Mouse (Mus musculus): ENCODE results near the gene U2surp. TPM values are rescaled to one million over a fixed set of nuclear protein-coding genes. Genes with fewer than 3 reads are reported as not detected.
"Not testable (repeated sequence)": the region's sequence is repeated elsewhere in the genome, so short reads cannot be mapped to it uniquely, and the experiment has no call there.

U2surp gene
- polyA plus RNA-seq, 1 experiment from 2014 or later, result 163 TPM

GRCm38 (mm10) chr9:95521566-95521965, 9.8 kb upstream of the U2surp start:
- Histone ChIP-seq H3K36me3 (ENCODE audit: control insufficient read depth, insufficient read depth, low read length) (no peaks in the 10 kb centered on the region), H3K9me3 (ENCODE audit: control insufficient read depth, low read length) (no peaks in the 10 kb centered on the region), H3K4me1 (ENCODE audit: control insufficient read depth, insufficient read depth, low read length) (no peaks in the 10 kb centered on the region), H3K9ac (ENCODE audit: low read depth, low read length) (no peak overlapping the region), H3K4me2 (replicated peaks; ENCODE audit: low read depth, low read length) (no peak overlapping the region), H3K27ac (ENCODE audit: low read depth, low read length) (no peak overlapping the region), H3K27me3 (ENCODE audit: control insufficient read depth, insufficient read depth, low read length) (no peaks in the 10 kb centered on the region), H3K4me3 (ENCODE audit: low read length) (no peak overlapping the region)
- ATAC-seq (ENCODE audit: low FRiP score, low TSS enrichment), result no peak
- 42% methylated on average over 10 of the region's 10 CpGs for WGBS

- Histone ChIP-seq H3K36me3 (ENCODE audit: control insufficient read depth, insufficient read depth, low read length) (no peaks in the 10 kb centered on the region), H3K9ac (ENCODE audit: low read depth, low read length) (no peak overlapping the region), H3K4me2 (replicated peaks; ENCODE audit: low read depth, low read length) (no peak overlapping the region), H3K9me3 (ENCODE audit: control insufficient read depth, low read length) (no peaks in the 10 kb centered on the region), H3K27me3 (ENCODE audit: control insufficient read depth, insufficient read depth, low read length) (no peaks in the 10 kb centered on the region), H3K27ac (ENCODE audit: low read depth, low read length) (no peak overlapping the region), H3K4me1 (ENCODE audit: control insufficient read depth, insufficient read depth, low read length) (no peaks in the 10 kb centered on the region), H3K4me3 (ENCODE audit: low read length) (no peak overlapping the region)
- no peak for ATAC-seq (ENCODE audit: low FRiP score, low TSS enrichment)
- 83% methylated on average over 8 of the region's 8 CpGs for WGBS
Measured at GRCm38 (mm10) chr9:95521031-95521430, 9.2 kb upstream of the U2surp start.

GRCm38 (mm10) chr9:95520563-95520962, 8.8 kb upstream of the U2surp start:
- Histone ChIP-seq H3K36me3 (ENCODE audit: control insufficient read depth, insufficient read depth, low read length) (no peaks in the 10 kb centered on the region), H3K27ac (ENCODE audit: low read depth, low read length) (no peak overlapping the region), H3K4me1 (ENCODE audit: control insufficient read depth, insufficient read depth, low read length) (no peaks in the 10 kb centered on the region), H3K9ac (ENCODE audit: low read depth, low read length) (no peak overlapping the region), H3K4me3 (ENCODE audit: low read length) (no peak overlapping the region), H3K27me3 (ENCODE audit: control insufficient read depth, insufficient read depth, low read length) (no peaks in the 10 kb centered on the region), H3K9me3 (ENCODE audit: control insufficient read depth, low read length) (no peaks in the 10 kb centered on the region), H3K4me2 (replicated peaks; ENCODE audit: low read depth, low read length) (no peak overlapping the region)
- 76% methylated on average over 5 of the region's 5 CpGs for WGBS
- ATAC-seq (ENCODE audit: low FRiP score, low TSS enrichment), result 0 out of 2 replicates have a peak, but pooled peaks have one; percentile 57

GRCm38 (mm10) chr9:95514361-95514760, 2.6 kb upstream of the U2surp start:
- H3K27ac ChIP-seq (ENCODE audit: low read depth, low read length); H3K36me3 ChIP-seq (ENCODE audit: control insufficient read depth, insufficient read depth, low read length); H3K4me3 ChIP-seq (ENCODE audit: low read length); H3K4me2 ChIP-seq (replicated peaks; ENCODE audit: low read depth, low read length); H3K27me3 ChIP-seq (ENCODE audit: control insufficient read depth, insufficient read depth, low read length); ATAC-seq (ENCODE audit: low FRiP score, low TSS enrichment); H3K9me3 ChIP-seq (ENCODE audit: control insufficient read depth, low read length); H3K9ac ChIP-seq (ENCODE audit: low read depth, low read length): not testable (repeated sequence)
- H3K4me1 ChIP-seq (ENCODE audit: control insufficient read depth, insufficient read depth, low read length), result peaks cover 11% of the 10 kb centered on the region
- 89% methylated on average over 3 of the region's 3 CpGs for WGBS

GRCm38 (mm10) chr9:95513776-95514175, 2.0 kb upstream of the U2surp start:
- H3K4me2 ChIP-seq (replicated peaks; ENCODE audit: low read depth, low read length), result no peak overlapping the region
- H3K36me3 ChIP-seq (ENCODE audit: control insufficient read depth, insufficient read depth, low read length), result no peaks in the 10 kb centered on the region
- 90% methylated on average over 2 of the region's 2 CpGs for WGBS
- no peaks in the 10 kb centered on the region for H3K27me3 ChIP-seq (ENCODE audit: control insufficient read depth, insufficient read depth, low read length)
- no peak overlapping the region for H3K4me3 ChIP-seq (ENCODE audit: low read length)
- H3K27ac ChIP-seq (ENCODE audit: low read depth, low read length), result no peak overlapping the region
- no peak for ATAC-seq (ENCODE audit: low FRiP score, low TSS enrichment)
- H3K9ac ChIP-seq (ENCODE audit: low read depth, low read length), result no peak overlapping the region
- H3K4me1 ChIP-seq (ENCODE audit: control insufficient read depth, insufficient read depth, low read length), result peaks cover 11% of the 10 kb centered on the region
- H3K9me3 ChIP-seq (ENCODE audit: control insufficient read depth, low read length), result no peaks in the 10 kb centered on the region

GRCm38 (mm10) chr9:95512331-95513030, 685 bp upstream of the U2surp start:
- H3K4me1 ChIP-seq (ENCODE audit: control insufficient read depth, insufficient read depth, low read length), result peaks cover 11% of the 10 kb centered on the region
- peak overlapping the region; percentile 71 for H3K4me2 ChIP-seq (replicated peaks; ENCODE audit: low read depth, low read length)
- peak; percentile 57 for ATAC-seq (ENCODE audit: low FRiP score, low TSS enrichment)
- peak overlapping the region; percentile 72 for H3K4me3 ChIP-seq (ENCODE audit: low read length)
- peak overlapping the region; percentile 94 for H3K9ac ChIP-seq (ENCODE audit: low read depth, low read length)
- H3K27ac ChIP-seq (ENCODE audit: low read depth, low read length), result peak overlapping the region; percentile 89
- H3K9me3 ChIP-seq (ENCODE audit: control insufficient read depth, low read length), result no peaks in the 10 kb centered on the region
- 21% methylated on average over 15 of the region's 15 CpGs for WGBS
- no peaks in the 10 kb centered on the region for H3K27me3 ChIP-seq (ENCODE audit: control insufficient read depth, insufficient read depth, low read length)
- H3K36me3 ChIP-seq (ENCODE audit: control insufficient read depth, insufficient read depth, low read length), result no peaks in the 10 kb centered on the region

- Histone ChIP-seq H3K9me3 (ENCODE audit: control insufficient read depth, low read length) (no peaks in the 10 kb centered on the region), H3K27ac (ENCODE audit: low read depth, low read length) (peak overlapping the region; percentile 81; the same call in 1 of the 2 replicates), H3K27me3 (ENCODE audit: control insufficient read depth, insufficient read depth, low read length) (no peaks in the 10 kb centered on the region), H3K36me3 (ENCODE audit: control insufficient read depth, insufficient read depth, low read length) (no peaks in the 10 kb centered on the region), H3K4me3 (ENCODE audit: low read length) (peak overlapping the region; percentile 72), H3K4me1 (ENCODE audit: control insufficient read depth, insufficient read depth, low read length) (peaks cover 11% of the 10 kb centered on the region), H3K4me2 (replicated peaks; ENCODE audit: low read depth, low read length) (peak overlapping the region; percentile 76), H3K9ac (ENCODE audit: low read depth, low read length) (peak overlapping the region; percentile 94)
- 5% methylated on average over 21 of the region's 21 CpGs for WGBS
- ATAC-seq (ENCODE audit: low FRiP score, low TSS enrichment), result peak; percentile 10; the same call in 1 of the 2 replicates
Measured at GRCm38 (mm10) chr9:95510693-95511404, 947 bp downstream of the U2surp start.

GRCm38 (mm10) chr9:95505666-95506065, 6.1 kb downstream of the U2surp start:
- no peaks in the 10 kb centered on the region for H3K9me3 ChIP-seq (ENCODE audit: control insufficient read depth, low read length)
- no peak for ATAC-seq (ENCODE audit: low FRiP score, low TSS enrichment)
- H3K9ac ChIP-seq (ENCODE audit: low read depth, low read length), result no peak overlapping the region
- H3K36me3 ChIP-seq (ENCODE audit: control insufficient read depth, insufficient read depth, low read length), result peaks cover 9% of the 10 kb centered on the region; the same call in 1 of the 2 replicates
- H3K4me2 ChIP-seq (replicated peaks; ENCODE audit: low read depth, low read length), result no peak overlapping the region
- H3K27ac ChIP-seq (ENCODE audit: low read depth, low read length), result no peak overlapping the region
- no peaks in the 10 kb centered on the region for H3K27me3 ChIP-seq (ENCODE audit: control insufficient read depth, insufficient read depth, low read length)
- WGBS, result 78% methylated on average over 3 of the region's 3 CpGs
- H3K4me3 ChIP-seq (ENCODE audit: low read length), result no peak overlapping the region
- H3K4me1 ChIP-seq (ENCODE audit: control insufficient read depth, insufficient read depth, low read length), result peaks cover 10% of the 10 kb centered on the region

GRCm38 (mm10) chr9:95499848-95500247, 11.9 kb downstream of the U2surp start:
- H3K4me3 ChIP-seq (ENCODE audit: low read length), result no peak overlapping the region
- no peak for ATAC-seq (ENCODE audit: low FRiP score, low TSS enrichment)
- no peak overlapping the region for H3K9ac ChIP-seq (ENCODE audit: low read depth, low read length)
- H3K36me3 ChIP-seq (ENCODE audit: control insufficient read depth, insufficient read depth, low read length), result peaks cover 29% of the 10 kb centered on the region; the same call in 1 of the 2 replicates
- no peaks in the 10 kb centered on the region for H3K9me3 ChIP-seq (ENCODE audit: control insufficient read depth, low read length)
- no peaks in the 10 kb centered on the region for H3K4me1 ChIP-seq (ENCODE audit: control insufficient read depth, insufficient read depth, low read length)
- H3K27ac ChIP-seq (ENCODE audit: low read depth, low read length), result no peak overlapping the region
- H3K4me2 ChIP-seq (replicated peaks; ENCODE audit: low read depth, low read length), result no peak overlapping the region
- no peaks in the 10 kb centered on the region for H3K27me3 ChIP-seq (ENCODE audit: control insufficient read depth, insufficient read depth, low read length)

Data from kidney, embryonic 14.5 days (tissue).